Mouse (Mus musculus) stomach, postnatal 0 days (tissue): ENCODE measurements around the gene Alkbh1.

ENCODE experiments used
- CTCF ChIP-seq: IDR thresholded peaks from 2 replicates; pipeline ENCODE4 v1.5.1; 2016; ENCODE audit warnings: antibody characterized with exemption, low read depth, mild to moderate bottlenecking, moderate library complexity
- EP300 ChIP-seq: optimal IDR thresholded peaks from 2 replicates; pipeline ENCODE3; 2016; ENCODE audit warnings: antibody characterized with exemption

- TF ChIP-seq CTCF, result no peak
- TF ChIP-seq EP300, result no peak
Measured at GRCm38 (mm10) chr12:87394316-87394715, 49.5 kb downstream of the Alkbh1 start.
